Mouse (Mus musculus) limb, embryonic 15.5 days (tissue): ENCODE results near the gene Gcnt7. TPM values are rescaled to one million over a fixed set of nuclear protein-coding genes. Genes with fewer than 3 reads are reported as not detected.

Experiments used
- ATAC-seq: fragments of 200-750 bp; cut with Nextera tagmentation; 2 replicates; pipeline ENCODE4 v1.8.0; 2017; ENCODE audit warnings: low read depth, moderate TSS enrichment; ENCODE audit not compliant: insufficient number of reproducible peaks, low FRiP score, low TSS enrichment
- H3K27ac ChIP-seq: fragments of 300-500 bp; sonication (generic); 2 replicates; pipeline ENCODE4 v1.5.1; 2015; ENCODE audit warnings: moderate library complexity, mild to moderate bottlenecking, inconsistent platforms
- H3K27me3 ChIP-seq: fragments of 300-500 bp; sonication (generic); 2 replicates; pipeline ENCODE4 v1.6.1; 2015; ENCODE audit warnings: inconsistent platforms
- H3K36me3 ChIP-seq: fragments of 300-500 bp; sonication (generic); 2 replicates; pipeline ENCODE4 v1.6.1; 2015; ENCODE audit warnings: inconsistent platforms
- H3K4me1 ChIP-seq: fragments of 300-500 bp; sonication (generic); 2 replicates; pipeline ENCODE4 v1.6.1; 2015; ENCODE audit warnings: inconsistent platforms
- H3K4me2 ChIP-seq: fragments of 300-500 bp; sonication (generic); 2 replicates; pipeline ENCODE4 v1.6.1; 2015; ENCODE audit warnings: mild to moderate bottlenecking, inconsistent platforms
- H3K4me3 ChIP-seq: fragments of 300-500 bp; sonication (generic); 2 replicates; pipeline ENCODE4 v1.5.1; 2015; ENCODE audit warnings: mild to moderate bottlenecking, inconsistent platforms
- H3K9ac ChIP-seq: fragments of 300-500 bp; sonication (generic); 2 replicates; pipeline ENCODE4 v1.6.1; 2015; ENCODE audit warnings: inconsistent platforms
- H3K9me3 ChIP-seq: fragments of 300-500 bp; sonication (generic); 2 replicates; pipeline ENCODE4 v1.6.1; 2016; ENCODE audit warnings: inconsistent platforms
- WGBS: fragments of 180-500 bp; shearing (Covaris S2); methylation state at CpG from one replicate; pipeline ENCODE4 v1.1.7; 2015; 5-methylcytosine and 5-hydroxymethylcytosine counted together
- polyA plus RNA-seq: library from polyadenylated mRNA; unstranded; fragments of >200 nt; fragmentation: Nextera tagmentation; extraction: Ambion mirVana; gene quantifications from 2 replicates; pipeline ENCODE4 v1.2.1, GENCODE M21; 2015

Gcnt7 gene
- polyA plus RNA-seq, 1 experiment from 2014 or later = 1.7 TPM

- H3K4me3 ChIP-seq = no peak overlapping the region
Measured at GRCm38 (mm10) chr2:172416876-172417275, 41.5 kb downstream of the Gcnt7 start.

DNA sequence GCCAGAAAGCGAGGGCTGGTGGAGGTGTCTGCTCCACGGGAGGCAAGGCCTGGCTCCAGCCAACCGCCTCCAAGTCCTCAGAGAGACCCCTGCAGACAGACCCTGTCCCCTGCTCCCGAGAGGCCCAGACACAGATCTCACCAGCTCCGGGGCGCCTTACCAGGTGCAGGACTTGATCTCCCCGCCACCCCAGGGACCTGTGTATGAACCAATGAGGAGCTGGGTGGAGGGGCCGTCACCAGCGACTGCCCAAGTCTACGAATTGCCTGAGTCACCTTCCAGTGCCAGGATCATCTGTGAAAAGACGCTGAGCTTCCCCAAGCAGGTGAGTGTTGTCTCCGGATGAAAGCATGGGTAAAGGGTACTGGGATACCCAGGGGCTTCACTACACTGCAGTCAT is 42.2 kb downstream of the Gcnt7 start:
- WGBS = 63% methylated on average over 12 of the region's 12 CpGs
- Histone ChIP-seq H3K27ac (no peak overlapping the region), H3K9ac (no peak overlapping the region), H3K4me1 (0 out of 2 replicates have a peak, but pooled peaks cover 2% of the 10 kb centered on the region), H3K36me3 (no peaks in the 10 kb centered on the region), H3K4me3 (no peak overlapping the region), H3K4me2 (no peak overlapping the region), H3K9me3 (no peaks in the 10 kb centered on the region), H3K27me3 (no peaks in the 10 kb centered on the region)
- no peak for ATAC-seq

More at GRCm38 (mm10) chr2:172416876-172417275, 41.5 kb downstream of the Gcnt7 start:
- H3K4me2 ChIP-seq = no peak overlapping the region
- H3K36me3 ChIP-seq = no peaks in the 10 kb centered on the region
- H3K27ac ChIP-seq = no peak overlapping the region
- 81% methylated on average over 5 of the region's 5 CpGs for WGBS
- no peak overlapping the region for H3K9ac ChIP-seq
- ATAC-seq = no peak
- no peaks in the 10 kb centered on the region for H3K9me3 ChIP-seq
- no peaks in the 10 kb centered on the region for H3K27me3 ChIP-seq
- 0 out of 2 replicates have a peak, but pooled peaks cover 2% of the 10 kb centered on the region for H3K4me1 ChIP-seq

- Histone ChIP-seq H3K9ac (no peak overlapping the region), H3K4me2 (no peak overlapping the region), H3K4me3 (no peak overlapping the region), H3K27me3 (no peaks in the 10 kb centered on the region), H3K27ac (no peak overlapping the region), H3K4me1 (0 out of 2 replicates have a peak, but pooled peaks cover 2% of the 10 kb centered on the region), H3K9me3 (no peaks in the 10 kb centered on the region), H3K36me3 (no peaks in the 10 kb centered on the region)
- 46% methylated on average over 5 of the region's 5 CpGs for WGBS
- ATAC-seq = no peak
Measured at GRCm38 (mm10) chr2:172413894-172414293, 44.5 kb downstream of the Gcnt7 start.

GRCm38 (mm10) chr2:172413273-172413672 is 45.1 kb downstream of the Gcnt7 start:
- Histone ChIP-seq H3K4me2 (no peak overlapping the region), H3K9ac (no peak overlapping the region), H3K4me3 (no peak overlapping the region), H3K36me3 (no peaks in the 10 kb centered on the region), H3K4me1 (0 out of 2 replicates have a peak, but pooled peaks cover 2% of the 10 kb centered on the region), H3K27ac (no peak overlapping the region), H3K9me3 (no peaks in the 10 kb centered on the region), H3K27me3 (no peaks in the 10 kb centered on the region)
- ATAC-seq = no peak
- WGBS = 40% methylated on average over 4 of the region's 4 CpGs

GRCm38 (mm10) chr2:172412454-172412853 is 45.9 kb downstream of the Gcnt7 start:
- ATAC-seq = no peak; the same call in 1 of the 2 replicates

DNA sequence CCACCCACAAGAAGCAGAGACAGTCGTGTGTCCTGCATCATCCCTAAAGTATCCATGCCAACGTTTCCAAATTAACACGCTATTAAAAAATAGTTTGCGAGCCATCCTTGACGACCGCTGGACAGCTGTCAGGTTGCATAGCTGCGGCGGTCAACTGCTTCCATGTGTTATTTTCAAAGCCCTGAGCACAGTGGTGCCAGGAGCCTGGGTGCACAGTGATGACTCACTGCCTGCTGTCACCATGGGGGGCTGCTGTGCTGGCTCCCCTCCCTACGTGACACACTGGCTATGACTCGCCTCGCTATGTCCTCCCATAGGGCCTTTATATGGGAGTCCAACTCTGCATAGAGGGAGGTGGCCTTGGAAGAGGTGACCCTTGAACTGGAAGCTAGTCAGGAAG is 47.3 kb downstream of the Gcnt7 start:
- peak; percentile 31; the same call in 1 of the 2 replicates for ATAC-seq
- Histone ChIP-seq H3K4me3 (no peak overlapping the region), H3K36me3 (no peaks in the 10 kb centered on the region), H3K9ac (no peak overlapping the region), H3K4me1 (0 out of 2 replicates have a peak, but pooled peaks cover 2% of the 10 kb centered on the region), H3K4me2 (no peak overlapping the region), H3K27me3 (no peaks in the 10 kb centered on the region), H3K9me3 (no peaks in the 10 kb centered on the region), H3K27ac (no peak overlapping the region)
- 58% methylated on average over 11 of the region's 11 CpGs for WGBS

More at GRCm38 (mm10) chr2:172412454-172412853, 45.9 kb downstream of the Gcnt7 start:
- no peak overlapping the region for H3K4me2 ChIP-seq
- H3K9ac ChIP-seq = no peak overlapping the region
- H3K4me3 ChIP-seq = no peak overlapping the region
- no peak overlapping the region for H3K27ac ChIP-seq
- 0 out of 2 replicates have a peak, but pooled peaks cover 2% of the 10 kb centered on the region for H3K4me1 ChIP-seq
- no peaks in the 10 kb centered on the region for H3K36me3 ChIP-seq
- WGBS = 8% methylated on average over 9 of the region's 9 CpGs
- no peaks in the 10 kb centered on the region for H3K9me3 ChIP-seq
- no peaks in the 10 kb centered on the region for H3K27me3 ChIP-seq

- ATAC-seq = no peak
- Histone ChIP-seq H3K4me1 (0 out of 2 replicates have a peak, but pooled peaks cover 2% of the 10 kb centered on the region), H3K27me3 (no peaks in the 10 kb centered on the region), H3K4me3 (no peak overlapping the region), H3K9me3 (no peaks in the 10 kb centered on the region), H3K9ac (no peak overlapping the region), H3K36me3 (no peaks in the 10 kb centered on the region), H3K27ac (no peak overlapping the region), H3K4me2 (no peak overlapping the region)
- 60% methylated on average over 2 of the region's 2 CpGs for WGBS
Measured at GRCm38 (mm10) chr2:172410686-172411085, 47.7 kb downstream of the Gcnt7 start.

- Histone ChIP-seq H3K36me3 (no peaks in the 10 kb centered on the region), H3K4me3 (no peak overlapping the region), H3K27me3 (no peaks in the 10 kb centered on the region), H3K4me2 (no peak overlapping the region), H3K9ac (no peak overlapping the region), H3K9me3 (no peaks in the 10 kb centered on the region), H3K27ac (no peak overlapping the region), H3K4me1 (no peaks in the 10 kb centered on the region)
- ATAC-seq = no peak
- 79% methylated on average over 2 of the region's 2 CpGs for WGBS
Measured at GRCm38 (mm10) chr2:172407499-172407898, 50.9 kb downstream of the Gcnt7 start.

DNA sequence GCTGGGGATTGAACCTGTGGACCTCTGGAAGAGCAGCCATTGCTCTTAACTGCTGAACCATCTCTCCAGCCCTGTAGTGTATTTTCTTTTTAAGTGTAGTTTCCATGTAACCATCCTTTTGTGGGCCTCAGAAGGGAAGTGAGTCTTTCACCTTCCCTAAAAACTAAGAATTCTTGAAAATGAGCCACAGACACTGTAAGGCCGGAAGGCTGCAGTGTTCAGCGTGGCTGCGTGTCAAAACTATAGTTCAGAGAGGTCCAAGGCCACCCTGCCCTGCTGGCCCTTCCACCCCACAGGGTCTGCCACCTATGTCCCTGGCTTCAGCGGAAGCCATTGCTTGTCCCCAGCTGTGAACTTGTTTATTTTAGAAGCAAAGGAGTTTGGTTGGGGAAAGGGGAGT is 52.2 kb downstream of the Gcnt7 start:
- ATAC-seq = no peak
- H3K4me3 ChIP-seq = no peak overlapping the region
- WGBS = 74% methylated on average over 4 of the region's 4 CpGs
- no peak overlapping the region for H3K27ac ChIP-seq
- no peaks in the 10 kb centered on the region for H3K27me3 ChIP-seq
- no peak overlapping the region for H3K9ac ChIP-seq
- no peak overlapping the region for H3K4me2 ChIP-seq
- H3K4me1 ChIP-seq = no peaks in the 10 kb centered on the region
- no peaks in the 10 kb centered on the region for H3K36me3 ChIP-seq
- no peaks in the 10 kb centered on the region for H3K9me3 ChIP-seq

GRCm38 (mm10) chr2:172405011-172405410 is 53.4 kb downstream of the Gcnt7 start:
- H3K4me1 ChIP-seq = no peaks in the 10 kb centered on the region
- 63% methylated on average over 3 of the region's 3 CpGs for whole genome bisulfite sequencing

DNA sequence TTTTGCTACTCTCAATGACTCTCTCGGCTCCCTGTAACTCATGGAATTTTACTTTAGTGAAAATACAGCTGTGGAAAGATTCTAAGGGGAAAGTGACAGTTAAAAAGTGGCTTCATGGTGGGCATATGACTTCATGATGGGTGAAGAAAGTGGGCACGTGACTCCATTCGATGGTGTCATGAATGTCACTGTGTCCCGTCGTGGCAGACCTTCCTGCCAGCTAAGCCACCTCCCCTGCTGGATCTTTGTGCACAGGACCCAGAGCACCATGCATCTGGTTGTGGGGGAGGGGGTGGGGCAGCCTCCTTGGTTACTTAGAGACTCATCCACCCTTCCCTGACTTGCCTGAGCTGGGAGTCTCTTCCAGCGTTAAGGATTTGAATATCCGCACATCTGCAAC is 54.2 kb downstream of the Gcnt7 start:
- Histone ChIP-seq H3K4me2 (no peak overlapping the region), H3K36me3 (no peaks in the 10 kb centered on the region), H3K4me3 (no peak overlapping the region), H3K27ac (no peak overlapping the region), H3K9ac (no peak overlapping the region), H3K27me3 (no peaks in the 10 kb centered on the region), H3K9me3 (no peaks in the 10 kb centered on the region), H3K4me1 (no peaks in the 10 kb centered on the region)
- ATAC-seq = no peak
- WGBS = 64% methylated on average over 7 of the region's 7 CpGs

More at GRCm38 (mm10) chr2:172405011-172405410, 53.4 kb downstream of the Gcnt7 start:
- H3K9ac ChIP-seq = no peak overlapping the region
- no peaks in the 10 kb centered on the region for H3K36me3 ChIP-seq
- no peak overlapping the region for H3K4me2 ChIP-seq
- H3K9me3 ChIP-seq = no peaks in the 10 kb centered on the region
- no peak overlapping the region for H3K27ac ChIP-seq
- H3K4me3 ChIP-seq = no peak overlapping the region
- H3K27me3 ChIP-seq = no peaks in the 10 kb centered on the region
- ATAC-seq = no peak

- Histone ChIP-seq H3K4me2 (no peak overlapping the region), H3K27me3 (no peaks in the 10 kb centered on the region), H3K4me1 (no peaks in the 10 kb centered on the region), H3K4me3 (no peak overlapping the region), H3K27ac (no peak overlapping the region), H3K9ac (no peak overlapping the region), H3K9me3 (no peaks in the 10 kb centered on the region), H3K36me3 (no peaks in the 10 kb centered on the region)
- no peak for ATAC-seq
- 65% methylated on average over 13 of the region's 13 CpGs for WGBS
Measured at GRCm38 (mm10) chr2:172401116-172401825, 57.1 kb downstream of the Gcnt7 start.
